Mouse (Mus musculus): Measurements from ENCODE around the gene Kncn. TPM values are rescaled to one million over a fixed set of nuclear protein-coding genes. Genes with fewer than 3 reads are reported as not detected.
A peak's percentile ranks its signal among the peaks of the same experiment; 100 is the strongest.

Gene Kncn
- total RNA-seq, 2 experiments from 2014 or later, result not detected

DNA sequence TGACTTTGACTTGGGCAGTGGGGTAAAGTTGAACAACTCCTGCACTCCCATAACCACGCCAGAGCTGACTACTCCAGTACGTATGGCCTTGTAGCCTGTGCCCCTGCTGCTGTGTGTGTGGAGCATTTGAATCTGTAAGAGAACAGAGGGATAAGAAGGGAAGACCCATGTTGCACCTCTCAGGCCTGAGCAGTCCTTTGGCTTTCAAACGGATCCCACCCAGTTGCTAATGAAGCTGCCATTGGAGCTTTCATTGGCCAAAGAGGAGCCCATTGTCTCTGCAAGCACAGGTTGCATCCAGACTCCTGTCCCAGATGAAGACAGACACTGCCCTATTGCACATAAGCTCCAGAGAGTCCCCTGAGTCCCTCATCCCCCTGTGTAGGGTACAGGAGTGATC, 11.0 kb upstream of the Kncn start:
- intact Hi-C loops (cut with DNase I), result no loop called here

GRCm38 (mm10) chr4:115878216-115878678, 6.0 kb upstream of the Kncn start:
- intact Hi-C loops (cut with DNase I), result no loop called here
- DNase-seq, result peak in 1 of 2 experiments; percentile 12

More for the DNA sequence above, 11.0 kb upstream of the Kncn start:
- no peak for DNase-seq

- intact Hi-C loops (cut with DNase I), result no loop called here
Observed at GRCm38 (mm10) chr4:115878828-115879227, 5.4 kb upstream of the Kncn start.

GRCm38 (mm10) chr4:115881183-115881582, 3.0 kb upstream of the Kncn start:
- intact Hi-C loops (cut with DNase I), result no loop called here
- no peak for DNase-seq

More at GRCm38 (mm10) chr4:115878828-115879227, 5.4 kb upstream of the Kncn start:
- DNase-seq, result no peak

DNA sequence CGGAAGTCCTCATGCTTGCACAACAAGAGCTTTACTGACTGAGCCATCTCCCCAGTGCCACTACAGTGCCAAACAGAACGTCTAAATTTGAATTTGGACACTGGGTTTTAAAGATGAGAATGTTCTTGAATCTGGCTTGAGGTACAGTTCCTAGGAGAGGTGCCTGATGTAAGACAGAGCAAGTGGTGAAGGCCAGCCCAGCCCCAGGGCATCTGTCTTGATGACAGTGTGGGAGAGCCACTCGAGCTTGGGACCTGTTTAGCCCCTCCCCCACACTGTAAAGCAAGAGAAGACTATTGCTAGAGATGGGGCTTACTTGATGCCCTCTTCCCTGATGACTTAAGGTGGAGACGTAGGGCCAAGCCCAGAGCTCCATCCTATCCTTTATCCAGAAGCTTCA, 2.0 kb upstream of the Kncn start:
- intact Hi-C loops (cut with DNase I), result no loop called here
- DNase-seq, result no peak

DNA sequence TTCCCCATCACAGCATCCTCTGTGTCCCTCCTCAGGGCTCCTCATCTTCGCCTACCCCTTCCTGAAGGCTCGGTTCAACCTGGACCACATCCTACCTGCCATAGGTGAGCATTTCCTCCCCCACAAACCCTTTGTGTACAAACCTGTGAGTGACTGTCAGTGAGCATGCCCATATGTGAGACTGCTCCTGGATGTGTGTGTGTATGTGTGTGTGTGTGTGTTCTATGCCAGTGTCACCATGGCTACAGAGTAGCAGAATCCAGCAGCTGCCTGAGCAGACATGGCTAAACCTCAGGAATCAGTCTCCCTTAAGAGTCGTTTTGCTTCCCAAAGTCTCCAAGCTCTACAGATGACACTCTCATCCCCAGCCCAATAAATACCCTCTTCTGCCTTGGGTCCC, 1.6 kb downstream of the Kncn start:
- intact Hi-C loops (cut with DNase I), result no loop called here
- DNase-seq, result no peak

DNA sequence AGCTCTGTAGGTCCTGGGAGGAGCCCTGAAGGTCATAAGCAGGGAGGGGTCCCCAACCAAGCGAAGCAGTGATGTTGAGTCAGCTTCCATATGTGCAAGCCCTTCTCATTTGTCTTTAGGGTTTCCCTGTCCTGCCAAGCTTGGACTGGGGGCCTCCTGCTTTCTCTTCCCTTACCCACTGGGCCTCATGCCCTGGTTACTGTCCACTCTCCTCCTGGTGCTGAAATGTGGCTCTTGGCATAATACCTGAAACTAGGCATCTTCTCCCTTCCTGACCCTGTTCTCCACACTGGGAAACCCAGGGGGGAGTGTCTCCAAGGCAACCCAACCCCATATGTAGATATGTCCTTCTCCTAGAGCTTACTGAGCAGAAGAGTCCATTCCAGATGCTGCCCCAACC, 2.7 kb downstream of the Kncn start:
- DNase-seq, result peak in 1 of 2 experiments; percentile 28
- intact Hi-C loops (cut with DNase I), result no loop called here

- DNase-seq, result no peak
- intact Hi-C loops (cut with DNase I), result no loop called here
Observed at GRCm38 (mm10) chr4:115890066-115890465, 5.9 kb downstream of the Kncn start.

DNA sequence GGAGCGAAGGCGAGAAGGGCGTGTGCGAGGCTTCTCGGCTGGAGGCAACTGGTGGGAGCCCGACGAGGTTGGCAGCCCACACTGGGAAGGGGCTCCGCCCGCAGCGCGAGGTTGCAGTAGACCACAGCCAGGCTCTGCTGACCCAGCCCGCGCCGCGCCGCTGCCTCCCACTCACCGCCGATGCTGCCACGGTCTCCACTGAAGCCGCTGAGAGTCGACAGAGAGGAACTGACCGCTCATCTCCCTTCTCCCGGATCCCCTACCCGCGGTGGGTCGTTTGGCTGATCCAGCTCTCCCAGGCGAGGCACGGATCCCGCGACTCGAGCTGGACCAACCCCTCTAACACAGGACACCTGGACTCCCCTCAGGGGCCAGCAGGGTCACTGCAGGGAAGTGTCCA, 6.4 kb downstream of the Kncn start, which contains the start of gene 6430628N08Rik:
Gene 6430628N08Rik, plus strand, starts transcription at position 113 of the 400 bp plus-strand sequence.
- intact Hi-C loops (cut with DNase I), result no loop called here
- DNase-seq, result no peak

- intact Hi-C loops (cut with DNase I), result no loop called here
- no peak for DNase-seq
Observed at GRCm38 (mm10) chr4:115894281-115894680, 10.1 kb downstream of the Kncn start.

GRCm38 (mm10) chr4:115897901-115898631, 13.9 kb downstream of the Kncn start:
- peak; percentile 13 to 22 for DNase-seq
- intact Hi-C loops (cut with DNase I), result no loop called here

DNA sequence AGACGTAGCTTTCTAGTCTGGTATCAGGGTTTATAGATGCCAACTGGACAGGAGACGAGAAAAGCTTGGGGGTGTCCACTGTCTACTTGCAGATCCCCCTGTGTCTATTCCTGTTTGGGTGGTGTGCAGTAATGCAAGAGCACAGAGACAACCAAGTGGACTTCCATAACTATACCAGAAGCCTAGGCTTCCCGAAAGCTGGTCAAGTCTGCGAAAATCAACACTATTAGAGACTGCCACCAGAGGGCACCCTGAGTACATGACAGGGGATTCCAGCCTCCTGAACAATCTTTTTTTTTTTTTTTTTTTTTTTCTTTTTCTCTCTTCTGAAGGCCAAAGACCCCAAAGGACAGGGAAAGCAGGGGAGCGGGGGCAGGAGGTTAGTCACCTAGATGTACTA, 18.6 kb downstream of the Kncn start:
- DNase-seq, result peak; percentile 79 to 89
- intact Hi-C loops (cut with DNase I), result loop anchor here (1.0 to 5.0 kb wide), 3 partner anchors 49 to 171 kb away; no protein-coding TSS in a partner anchor

DNA sequence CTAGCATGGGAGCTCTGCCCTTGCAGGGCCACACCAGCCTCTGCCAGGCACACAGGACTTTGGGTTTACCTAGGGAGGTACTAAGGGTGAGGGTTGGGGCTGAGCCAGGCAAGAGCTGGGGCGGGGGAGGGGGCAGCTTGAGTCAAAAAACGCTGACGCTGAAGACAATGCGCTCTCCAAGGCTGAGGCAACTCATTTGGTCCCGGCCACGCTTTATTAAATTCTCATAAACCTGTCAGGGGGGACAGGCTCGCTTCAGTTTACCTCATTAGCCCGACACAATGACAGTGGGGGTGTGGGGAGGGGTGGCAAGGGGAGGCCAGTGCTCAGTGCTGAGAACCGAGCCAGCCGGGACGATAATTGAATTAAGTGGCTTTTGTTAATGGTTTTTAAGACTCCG, 20.2 kb downstream of the Kncn start:
- no peak for DNase-seq
- intact Hi-C loops (cut with DNase I), result loop anchor here (5.0 kb wide), 1 partner anchor 172 kb away; no protein-coding TSS in a partner anchor

GRCm38 (mm10) chr4:115905701-115906100, 21.5 kb downstream of the Kncn start:
- no peak for DNase-seq
- intact Hi-C loops (cut with DNase I), result no loop called here

DNA sequence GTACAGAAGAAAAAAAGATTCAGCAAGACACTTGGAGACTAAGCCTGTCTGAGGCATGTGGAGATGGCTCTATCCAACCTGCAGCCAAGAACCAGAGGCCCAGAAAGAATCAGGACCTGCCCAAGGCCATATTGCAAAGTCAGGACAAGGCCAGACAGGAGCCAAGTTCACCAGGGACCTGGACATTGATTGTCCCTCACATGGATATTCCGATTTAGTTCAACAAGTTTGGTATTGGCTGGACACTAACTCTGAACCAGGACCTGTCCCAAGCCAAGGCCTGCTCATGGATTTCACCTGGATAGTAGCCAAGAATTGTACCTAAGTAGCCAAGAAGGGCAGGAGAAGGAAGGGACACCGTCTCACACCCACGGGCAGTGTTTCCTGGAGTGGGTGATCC, 22.6 kb downstream of the Kncn start:
- no peak for DNase-seq
- intact Hi-C loops (cut with DNase I), result no loop called here

DNA sequence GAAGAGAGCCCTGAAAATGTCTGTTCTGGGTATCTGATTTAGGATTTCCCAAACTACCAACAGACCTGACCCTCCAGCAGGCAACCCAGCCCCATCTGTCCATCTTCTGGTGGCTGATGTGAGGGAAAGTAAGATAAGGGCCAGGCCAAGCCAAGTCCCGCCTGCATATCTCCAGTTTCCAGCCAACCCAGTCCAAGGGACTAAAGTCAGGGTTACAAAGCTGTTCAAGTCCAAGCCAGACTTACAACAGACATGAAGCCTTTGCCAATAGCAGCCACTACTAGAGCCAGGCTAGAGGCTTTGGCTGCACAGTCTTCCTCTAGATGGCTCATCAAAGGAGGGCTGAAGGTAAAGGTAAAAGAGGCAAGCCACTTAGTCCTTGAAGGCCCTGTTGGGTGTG, 23.8 kb downstream of the Kncn start:
- intact Hi-C loops (cut with DNase I), result no loop called here
- DNase-seq, result no peak

GRCm38 (mm10) chr4:115908641-115909040, 24.4 kb downstream of the Kncn start:
- intact Hi-C loops (cut with DNase I), result no loop called here

GRCm38 (mm10) chr4:115911586-115911985, 27.4 kb downstream of the Kncn start:
- intact Hi-C loops (cut with DNase I), result no loop called here
- no peak for DNase-seq

More at GRCm38 (mm10) chr4:115908641-115909040, 24.4 kb downstream of the Kncn start:
- DNase-seq, result peak; percentile 40 to 53

DNA sequence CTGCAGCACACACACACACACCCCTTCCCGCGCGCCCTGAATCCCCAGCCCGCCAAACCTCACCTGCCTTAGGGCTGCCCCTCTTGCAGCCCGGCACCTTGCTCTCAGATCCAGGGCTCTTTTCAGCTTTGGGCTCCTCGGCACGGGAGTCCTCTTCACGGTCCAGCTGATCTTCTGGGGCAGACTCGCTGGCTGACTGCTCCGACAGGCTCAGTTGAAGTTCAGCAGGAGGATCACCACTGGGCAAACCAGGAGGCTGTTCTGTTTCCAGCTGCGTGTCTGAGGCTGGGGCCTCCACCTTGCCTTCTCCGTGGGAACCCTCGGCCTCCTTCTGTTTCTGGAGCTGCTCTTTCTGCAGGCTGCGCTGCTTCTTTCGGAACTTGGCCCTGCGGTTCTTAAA, 35.7 kb downstream of the Kncn start:
- intact Hi-C loops (cut with DNase I), result no loop called here
- DNase-seq, result no peak

DNA sequence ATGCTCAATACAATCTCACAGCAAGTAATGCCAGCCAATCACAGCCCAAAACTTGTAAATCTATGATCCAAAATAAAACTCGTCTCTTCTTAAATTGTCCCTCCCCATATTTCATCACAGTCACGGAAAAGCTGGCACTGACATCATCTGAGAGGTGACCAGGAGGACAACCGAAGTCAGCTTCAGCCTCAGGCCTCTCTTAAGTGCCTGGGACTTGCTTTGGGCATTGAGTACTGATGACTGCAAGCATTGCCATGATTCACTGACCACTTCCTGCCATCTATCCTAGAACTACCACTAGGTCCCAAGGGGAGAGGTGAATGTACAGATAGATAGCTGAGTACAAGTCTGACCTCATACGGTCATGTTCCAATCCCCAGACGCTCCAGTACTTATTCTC, 38.5 kb downstream of the Kncn start:
- intact Hi-C loops (cut with DNase I), result no loop called here
- no peak for DNase-seq

DNA sequence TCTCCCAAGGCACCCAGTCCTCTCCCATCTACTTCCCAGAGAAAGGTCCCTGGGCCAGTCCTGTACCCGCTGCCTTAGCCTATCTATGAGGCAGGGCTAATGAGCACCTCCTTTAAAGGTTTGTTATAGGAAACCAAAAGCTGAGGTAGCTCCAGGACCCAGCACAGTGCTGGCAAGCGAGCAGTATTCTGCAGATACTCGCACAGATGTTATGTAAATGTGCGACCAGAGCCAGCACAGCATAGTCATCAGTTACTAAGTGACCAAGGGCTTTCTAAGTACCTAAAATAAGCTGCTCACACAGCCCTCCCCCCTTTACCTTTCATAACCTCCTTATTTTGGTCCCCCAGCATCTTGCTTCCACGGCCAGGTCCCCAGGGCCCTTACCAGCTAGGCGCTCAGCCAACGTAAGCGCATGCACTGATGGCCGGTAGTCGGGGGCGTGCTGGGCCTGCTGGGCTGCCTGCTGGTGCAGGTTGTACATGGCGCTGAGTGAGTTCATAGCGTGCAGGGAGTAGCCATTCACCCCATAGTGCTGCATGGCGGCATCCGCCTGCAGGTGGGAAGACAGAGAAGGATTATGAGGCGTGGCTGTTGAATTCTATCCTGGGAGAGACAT, 39.2 kb downstream of the Kncn start:
- no peak for DNase-seq
- intact Hi-C loops (cut with DNase I), result no loop called here

DNA sequence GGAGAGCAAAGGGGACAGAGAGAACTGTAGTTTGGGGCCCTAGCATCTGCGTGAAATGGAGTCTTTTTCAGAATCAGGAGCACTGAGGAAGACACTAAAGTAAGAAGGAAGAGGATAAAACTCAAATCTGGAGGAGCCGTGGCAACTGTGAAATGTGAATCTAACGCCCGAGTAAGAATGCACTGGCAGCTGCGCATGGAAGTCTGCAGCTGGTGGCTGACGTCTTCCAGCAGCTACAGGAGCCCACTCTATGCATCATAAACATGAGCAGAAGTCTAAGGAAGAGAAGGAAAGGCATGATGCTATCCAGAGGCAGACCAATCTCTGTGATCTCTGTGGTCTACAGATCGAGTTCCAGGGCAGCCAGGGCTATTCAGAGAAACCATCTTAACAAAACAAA, 43.4 kb downstream of the Kncn start:
- no peak for DNase-seq
- intact Hi-C loops (cut with DNase I), result no loop called here

Data from heart, postnatal 14 days (tissue).